Comparison of ENCODE assay signal across 15 mouse cellular contexts in genomic region chr2:32524536-32525031, GRCm38 (mm10). TPM values are rescaled to one million over a fixed set of nuclear protein-coding genes. Genes with fewer than 3 reads are reported as not detected.
DNase-seq lines count a peak whose midpoint lies in the region; ATAC-seq lines count a peak whose summit lies in the region.
"Had no signal": no experiment of that assay in that cellular context is flagged by ENCODE, and none has a peak within 500 bp of the region (broad histone marks: within the 10 kb centered on the region; RNA-seq: fewer than 3 reads in every experiment).

No protein-coding gene starts in this region.

- H3K27ac ChIP-seq in lung, embryonic 15.5 days: no peak overlapping the region
- peak overlapping the region; percentile 71 for H3K27ac ChIP-seq in intestine, embryonic 15.5 days
- peak overlapping the region; percentile 44 for H3K27ac ChIP-seq in stomach, embryonic 16.5 days (ENCODE audit: low read length)
- H3K27ac ChIP-seq: forebrain, embryonic 13.5 days; hindbrain, embryonic 10.5 days had no signal

- H3K4me2 ChIP-seq in lung, embryonic 15.5 days: no peak overlapping the region
- H3K4me2 ChIP-seq in intestine, embryonic 15.5 days (replicated peaks): 0 out of 2 replicates have a peak overlapping the region, but pooled peaks have one; percentile 14
- no peak overlapping the region for H3K4me2 ChIP-seq in stomach, embryonic 16.5 days (ENCODE audit: low read depth, low read length)
- H3K4me2 ChIP-seq: forebrain, embryonic 13.5 days; heart, embryonic 12.5 days had no signal

- H3K4me1 ChIP-seq in lung, embryonic 15.5 days: peaks cover 10% of the 10 kb centered on the region; the same call in 1 of the 2 replicates
- H3K4me1 ChIP-seq in intestine, embryonic 15.5 days (replicated peaks): peaks cover 7% of the 10 kb centered on the region; the same call in 1 of the 2 replicates
- H3K4me1 ChIP-seq in stomach, embryonic 16.5 days (ENCODE audit: control insufficient read depth, insufficient read depth, low read length): no peaks in the 10 kb centered on the region; the same call in 1 of the 2 replicates
- H3K4me1 ChIP-seq: forebrain, embryonic 13.5 days; heart, embryonic 12.5 days had no signal

- intact Hi-C loops in left cerebral cortex, postnatal 25 days (cut with DNase I): loop anchor here (5.0 kb wide), 1 partner anchor 32 kb away; no protein-coding TSS in a partner anchor

- no peak for DNase-seq in lung, postnatal 4 days
- DNase-seq in kidney, postnatal 14 days: peak; percentile 77
- no peak for DNase-seq in layer of hippocampus, postnatal 36 days
- DNase-seq in left cerebral cortex, postnatal 25 days (ENCODE audit: low spot score in 2 of 2): no peak
- DNase-seq: cerebellum, postnatal 14 days; right cerebral cortex, postnatal 4 days had no signal

- no peaks in the 10 kb centered on the region for H3K27me3 ChIP-seq in lung, embryonic 15.5 days
- no peaks in the 10 kb centered on the region for H3K27me3 ChIP-seq in intestine, embryonic 15.5 days (replicated peaks)
- no peaks in the 10 kb centered on the region for H3K27me3 ChIP-seq in stomach, embryonic 16.5 days (ENCODE audit: control insufficient read depth, insufficient read depth, low read length)
- H3K27me3 ChIP-seq: forebrain, embryonic 13.5 days; heart, embryonic 12.5 days had no signal

- no peaks in the 10 kb centered on the region for H3K9me3 ChIP-seq in lung, embryonic 15.5 days
- no peaks in the 10 kb centered on the region for H3K9me3 ChIP-seq in intestine, embryonic 15.5 days
- H3K9me3 ChIP-seq in stomach, embryonic 16.5 days (replicated peaks; ENCODE audit: control insufficient read depth, low read length): no peaks in the 10 kb centered on the region
- H3K9me3 ChIP-seq: forebrain, embryonic 13.5 days; heart, embryonic 12.5 days; hindbrain, embryonic 10.5 days had no signal

- H3K4me3 ChIP-seq in lung, embryonic 15.5 days: no peak overlapping the region
- H3K4me3 ChIP-seq in intestine, embryonic 15.5 days (replicated peaks): no peak overlapping the region
- no peak overlapping the region for H3K4me3 ChIP-seq in stomach, embryonic 16.5 days (replicated peaks; ENCODE audit: low read length)
- H3K4me3 ChIP-seq: forebrain, embryonic 13.5 days; heart, embryonic 12.5 days; hindbrain, embryonic 10.5 days; myocyte had no signal

- WGBS in lung, embryonic 15.5 days: 66% methylated on average over 13 of the region's 13 CpGs
- WGBS in intestine, embryonic 15.5 days: 67% methylated on average over 13 of the region's 13 CpGs
- WGBS in stomach, embryonic 16.5 days: 58% methylated on average over 13 of the region's 13 CpGs

- H3K36me3 ChIP-seq in lung, embryonic 15.5 days: no peaks in the 10 kb centered on the region
- no peaks in the 10 kb centered on the region for H3K36me3 ChIP-seq in intestine, embryonic 15.5 days
- no peaks in the 10 kb centered on the region for H3K36me3 ChIP-seq in stomach, embryonic 16.5 days (ENCODE audit: control insufficient read depth, insufficient read depth, low read length)
- H3K36me3 ChIP-seq: heart, embryonic 12.5 days; hindbrain, embryonic 10.5 days had no signal

- ATAC-seq in lung, embryonic 15.5 days (ENCODE audit: borderline replicate concordance, extremely low read depth, low FRiP score, low TSS enrichment): 0 out of 2 replicates have a peak, but pooled peaks have one; percentile 31
- ATAC-seq in intestine, embryonic 15.5 days: peak; percentile 94
- ATAC-seq in stomach, embryonic 16.5 days (ENCODE audit: insufficient read depth, low FRiP score): peak; percentile 89
- ATAC-seq: forebrain, embryonic 13.5 days had no signal

- H3K9ac ChIP-seq in lung, embryonic 15.5 days: no peak overlapping the region
- H3K9ac ChIP-seq in intestine, embryonic 15.5 days: no peak overlapping the region
- no peak overlapping the region for H3K9ac ChIP-seq in stomach, embryonic 16.5 days (ENCODE audit: low read length)
- H3K9ac ChIP-seq: forebrain, embryonic 13.5 days; heart, embryonic 12.5 days had no signal

RNA-seq across cellular contexts. Expression of gene Fam102a, which starts 10.5 kb away (rescaled TPM):
- 12.3 and 12.6 TPM in 2 replicates for polyA plus RNA-seq in lung, embryonic 15.5 days (2015; fragmentation: Nextera tagmentation; extraction: Ambion mirVana)
- polyA plus RNA-seq in intestine, embryonic 15.5 days (2015; fragmentation: Nextera tagmentation; extraction: Ambion mirVana): 9.7 and 9.8 TPM in 2 replicates
- 11.4 and 12.8 TPM in 2 replicates for polyA plus RNA-seq in stomach, embryonic 16.5 days (2015; fragmentation: Nextera tagmentation; extraction: Ambion mirVana)
- total RNA-seq in layer of hippocampus, postnatal 36 days (2021): 10 to 100 TPM; 69.4 to 69.8 TPM
- total RNA-seq in left cerebral cortex, postnatal 25 days (2021): 10 to 100 TPM; 52.2 to 57.8 TPM

RNA-seq across cellular contexts. Expression of gene Dpm2, which starts 46.1 kb away (rescaled TPM):
- 101 and 107 TPM in 2 replicates for polyA plus RNA-seq in lung, embryonic 15.5 days (2015; fragmentation: Nextera tagmentation; extraction: Ambion mirVana)
- polyA plus RNA-seq in intestine, embryonic 15.5 days (2015; fragmentation: Nextera tagmentation; extraction: Ambion mirVana): 115 and 121 TPM in 2 replicates
- polyA plus RNA-seq in stomach, embryonic 16.5 days (2015; fragmentation: Nextera tagmentation; extraction: Ambion mirVana): 104 and 106 TPM in 2 replicates
- 10 to 100 TPM; 69.1 to 81.8 TPM for total RNA-seq in layer of hippocampus, postnatal 36 days (2021)
- 10 to 100 TPM; 76.1 to 81.8 TPM for total RNA-seq in left cerebral cortex, postnatal 25 days (2021)

RNA-seq across cellular contexts. Expression of gene Pip5kl1, which starts 50.0 kb away (rescaled TPM):
- 0.30 and 0.39 TPM in 2 replicates for polyA plus RNA-seq in lung, embryonic 15.5 days (2015; fragmentation: Nextera tagmentation; extraction: Ambion mirVana)
- polyA plus RNA-seq in intestine, embryonic 15.5 days (2015; fragmentation: Nextera tagmentation; extraction: Ambion mirVana): 0.56 and 0.69 TPM in 2 replicates
- polyA plus RNA-seq in stomach, embryonic 16.5 days (2015; fragmentation: Nextera tagmentation; extraction: Ambion mirVana): 0.56 and 0.67 TPM in 2 replicates
- total RNA-seq in layer of hippocampus, postnatal 36 days (2021): 1 to 10 TPM; 2.9 to 3.8 TPM
- total RNA-seq in left cerebral cortex, postnatal 25 days (2021): 1 to 10 TPM; 7.5 to 8.3 TPM
- total RNA-seq: adrenal gland, adult 18-20 months; gastrocnemius, adult 8-10 months had no signal

RNA-seq across cellular contexts. Expression of gene 9430097D07Rik, which starts 50.9 kb away (rescaled TPM):
- polyA plus RNA-seq in lung, embryonic 15.5 days (2015; fragmentation: Nextera tagmentation; extraction: Ambion mirVana): 0.29 TPM in 1 of 2 replicates, not detected in the other
- not detected in 2 replicates for polyA plus RNA-seq in intestine, embryonic 15.5 days (2015; fragmentation: Nextera tagmentation; extraction: Ambion mirVana)
- 0.10 and 0.15 TPM in 2 replicates for polyA plus RNA-seq in stomach, embryonic 16.5 days (2015; fragmentation: Nextera tagmentation; extraction: Ambion mirVana)
- total RNA-seq in layer of hippocampus, postnatal 36 days (2021): 1 to 10 TPM in 1 of 2 experiments, under 1 TPM in 1; 0.37 to 1.0 TPM
- under 1 TPM; 0.80 to 0.94 TPM for total RNA-seq in left cerebral cortex, postnatal 25 days (2021)
- total RNA-seq: adrenal gland, adult 18-20 months; gastrocnemius, adult 8-10 months had no signal

Comparison
In these comparisons a context has a peak if more than half of its experiments do, and no peak if none do; other contexts are left out.
1. ATAC-seq: peak in every context shown above with its lines; median percentile 94 in intestine, embryonic 15.5 days; 89 in stomach, embryonic 16.5 days; 31 in lung, embryonic 15.5 days.